Mouse (Mus musculus): ENCODE measurements around the gene Psat1.

DNA sequence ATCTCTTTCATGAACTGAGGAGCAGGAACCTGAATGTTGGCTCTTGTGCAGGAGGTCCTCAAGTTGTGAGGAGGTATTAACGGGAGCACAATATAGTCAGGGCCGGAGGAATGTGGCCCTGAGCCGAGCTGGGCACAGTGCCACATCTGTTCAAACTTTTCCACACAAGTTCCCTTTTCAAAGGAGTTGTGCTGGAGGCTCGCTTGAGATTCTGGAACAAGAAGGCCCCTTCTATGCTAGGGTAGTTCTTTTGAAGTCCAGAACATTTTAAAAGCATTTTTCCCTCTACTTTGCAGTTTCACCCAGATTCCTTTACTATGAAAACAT lies 21.5 kb downstream of the Psat1 start:
- TF ChIP-seq GATA1 (IDR thresholded peaks at IDR 0.05; ENCODE audit: borderline replicate concordance, low read length) (no peak), FLI1 (IDR thresholded peaks at IDR 0.05; ENCODE audit: low read length) (no peak)

All from megakaryocyte, embryonic 14.5 days (primary cell).